Mouse (Mus musculus): Measurements from ENCODE around the gene Tsen54. TPM values are rescaled to one million over a fixed set of nuclear protein-coding genes. Genes with fewer than 3 reads are reported as not detected.

The Tsen54 gene
- polyA plus RNA-seq, 1 experiment, result not detected

DNA sequence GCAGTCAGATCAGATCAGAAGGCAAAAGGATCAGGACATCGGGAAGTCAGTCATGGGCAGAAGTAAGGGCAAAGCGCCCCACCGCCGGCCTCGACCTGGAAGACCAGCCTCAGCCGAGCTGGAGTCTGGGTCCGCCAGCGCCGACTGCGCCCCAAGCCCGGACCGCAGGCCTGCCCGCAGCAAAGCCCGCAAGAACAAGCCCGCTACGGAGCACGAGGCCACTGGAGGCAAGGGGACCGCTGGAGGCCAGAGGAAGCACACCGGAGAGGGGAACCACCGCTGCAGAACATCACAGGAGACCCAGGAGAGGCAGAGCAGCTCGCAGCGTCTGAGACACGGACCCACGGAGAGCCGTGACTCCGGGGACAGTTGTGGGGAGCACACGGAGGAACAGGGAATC lies 43.8 kb downstream of the Tsen54 start, which contains the start of gene Myo15b:
TSS of gene Myo15b (plus strand) at position 53 of the 400 bp plus-strand sequence.
- TF ChIP-seq CTCF (IDR thresholded peaks at IDR 0.05; ENCODE audit: insufficient read depth, low read depth, low read length) (no peak), POLR2A (IDR thresholded peaks at IDR 0.05; ENCODE audit: insufficient read depth, low read depth, low read length) (no peak)
- WGBS, result 20% methylated on average over 27 of the region's 27 CpGs
- Histone ChIP-seq H3K4me1 (ENCODE audit: control insufficient read depth, insufficient read depth, low read length) (peaks cover 20% of the 10 kb centered on the region), H3K27ac (ENCODE audit: insufficient read depth, low read depth, low read length) (no peak within 1 kb of the TSS), H3K4me3 (ENCODE audit: insufficient read depth, low read depth, low read length) (peak within 1 kb of the TSS; percentile 24)

DNA sequence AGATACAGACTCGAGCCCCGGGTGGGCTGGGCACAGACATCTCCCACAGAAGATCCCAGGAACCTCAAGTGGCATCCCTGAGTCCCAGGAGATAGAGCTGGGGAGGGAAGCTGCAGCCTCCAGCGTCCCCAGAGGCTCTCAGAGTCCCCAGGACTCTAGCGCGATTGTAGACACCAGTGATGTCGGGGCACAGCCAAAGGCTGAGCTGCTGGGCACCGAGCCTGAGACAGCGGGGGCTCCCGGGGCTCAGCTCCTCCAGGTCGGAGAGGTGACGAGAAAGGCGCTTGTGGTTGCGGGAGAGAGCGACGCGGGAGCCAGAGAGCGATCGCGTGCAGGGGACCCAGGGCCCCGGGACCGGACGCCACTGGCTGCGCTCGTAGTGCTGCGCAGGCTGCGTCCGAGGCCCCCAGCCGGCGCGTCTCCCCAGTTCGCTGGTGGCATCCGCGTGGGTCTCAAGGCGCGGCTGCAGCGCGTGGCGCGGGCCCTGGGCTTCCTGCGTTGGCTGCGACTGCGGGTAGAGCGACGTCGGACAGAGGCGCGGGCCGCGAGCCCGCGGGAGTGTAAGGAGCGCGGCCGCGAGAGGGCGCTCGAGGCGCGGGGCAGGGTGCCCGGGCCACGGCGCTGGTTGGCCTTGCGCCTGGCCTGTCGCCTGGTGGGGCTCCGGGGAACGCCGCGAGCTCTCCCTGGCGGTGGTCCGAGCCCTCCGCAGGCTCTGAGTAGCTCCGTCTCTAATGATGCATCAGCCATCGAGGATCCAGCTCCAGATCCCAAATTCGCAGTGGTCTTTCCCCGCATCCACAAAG lies 44.8 kb downstream of the Tsen54 start:
- Histone ChIP-seq H3K27ac (ENCODE audit: insufficient read depth, low read depth, low read length) (no peak overlapping the region), H3K4me1 (ENCODE audit: control insufficient read depth, insufficient read depth, low read length) (peaks cover 20% of the 10 kb centered on the region), H3K4me3 (ENCODE audit: insufficient read depth, low read depth, low read length) (peak overlapping the region; percentile 24)
- 2% methylated on average over 75 of the region's 75 CpGs for WGBS
- TF ChIP-seq POLR2A (IDR thresholded peaks at IDR 0.05; ENCODE audit: insufficient read depth, low read depth, low read length), result no peak
- peak; percentile 93 for TF ChIP-seq CTCF (IDR thresholded peaks at IDR 0.05; ENCODE audit: insufficient read depth, low read depth, low read length)

DNA sequence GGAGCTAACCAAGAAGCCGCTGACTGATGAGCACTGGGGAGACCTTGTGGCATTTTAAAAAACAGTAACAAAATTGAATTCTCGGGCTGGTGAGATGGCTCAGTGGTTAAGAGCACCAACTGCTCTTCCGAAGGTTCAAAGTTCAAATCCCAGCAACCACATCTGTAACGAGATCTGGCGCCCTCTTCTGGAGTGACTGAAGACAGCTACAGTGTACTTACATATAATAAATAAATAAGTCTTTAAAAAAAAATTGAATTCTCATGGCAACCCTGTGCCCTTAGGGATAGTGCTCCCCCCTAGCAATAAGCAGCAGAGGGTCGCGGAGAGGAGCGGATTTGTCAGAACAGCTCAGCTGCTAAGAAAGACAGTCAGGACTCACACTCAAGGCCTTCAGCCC lies 49.4 kb downstream of the Tsen54 start:
- TF ChIP-seq CTCF (IDR thresholded peaks at IDR 0.05; ENCODE audit: insufficient read depth, low read depth, low read length) (no peak), POLR2A (IDR thresholded peaks at IDR 0.05; ENCODE audit: insufficient read depth, low read depth, low read length) (no peak)
- H3K27ac ChIP-seq (ENCODE audit: insufficient read depth, low read depth, low read length), result no peak overlapping the region
- 89% methylated on average over 8 of the region's 8 CpGs for WGBS
- peaks cover 5% of the 10 kb centered on the region for H3K4me1 ChIP-seq (ENCODE audit: control insufficient read depth, insufficient read depth, low read length)
- H3K4me3 ChIP-seq (ENCODE audit: insufficient read depth, low read depth, low read length), result no peak overlapping the region

DNA sequence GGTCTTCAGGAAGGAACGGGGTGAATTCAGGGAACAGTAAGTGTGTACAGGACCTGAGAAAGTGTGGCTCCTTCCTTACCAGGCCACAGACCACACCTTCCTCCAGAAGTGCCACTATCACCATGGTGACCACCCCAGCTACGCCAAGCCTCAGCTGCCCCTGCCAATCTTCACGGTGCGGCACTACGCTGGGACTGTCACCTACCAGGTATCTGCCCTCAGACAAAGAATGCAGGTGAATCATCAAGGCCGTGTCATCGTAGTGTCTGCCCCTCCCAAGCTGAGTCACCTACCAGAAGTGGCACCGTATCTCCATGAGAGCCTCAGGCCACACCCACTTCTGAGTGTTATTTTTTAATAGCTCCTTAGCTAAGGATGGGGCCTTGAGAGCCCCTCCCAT lies 54.9 kb downstream of the Tsen54 start:
- Histone ChIP-seq H3K4me1 (ENCODE audit: control insufficient read depth, insufficient read depth, low read length) (no peaks in the 10 kb centered on the region), H3K27ac (ENCODE audit: insufficient read depth, low read depth, low read length) (no peak overlapping the region), H3K4me3 (ENCODE audit: insufficient read depth, low read depth, low read length) (no peak overlapping the region)
- TF ChIP-seq POLR2A (IDR thresholded peaks at IDR 0.05; ENCODE audit: insufficient read depth, low read depth, low read length) (no peak), CTCF (IDR thresholded peaks at IDR 0.05; ENCODE audit: insufficient read depth, low read depth, low read length) (no peak)
- 81% methylated on average over 8 of the region's 8 CpGs for WGBS

DNA sequence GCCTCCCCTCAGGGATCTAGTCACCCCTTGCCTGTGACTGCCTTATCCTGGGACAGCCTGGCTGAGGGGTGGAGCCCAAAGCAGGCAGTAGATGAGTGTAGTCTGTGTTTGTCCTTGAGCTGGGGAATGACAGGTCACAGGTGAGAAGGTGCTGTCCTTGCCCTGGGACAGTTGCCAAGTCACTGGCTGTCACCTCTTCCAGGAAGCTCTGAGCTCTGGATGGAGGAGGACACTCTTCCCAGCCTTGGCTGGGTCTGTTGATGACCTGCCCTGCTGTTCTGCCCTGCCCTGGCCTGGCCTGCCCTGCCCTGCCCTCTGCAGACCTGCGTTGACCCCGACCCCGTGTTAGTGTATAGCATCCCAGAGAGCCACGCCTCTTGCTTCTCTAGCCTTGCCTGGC lies 57.9 kb downstream of the Tsen54 start:
- Histone ChIP-seq H3K4me1 (ENCODE audit: control insufficient read depth, insufficient read depth, low read length) (no peaks in the 10 kb centered on the region), H3K4me3 (ENCODE audit: insufficient read depth, low read depth, low read length) (no peak overlapping the region), H3K27ac (ENCODE audit: insufficient read depth, low read depth, low read length) (no peak overlapping the region)
- WGBS, result 81% methylated on average over 4 of the region's 4 CpGs
- TF ChIP-seq POLR2A (IDR thresholded peaks at IDR 0.05; ENCODE audit: insufficient read depth, low read depth, low read length), result no peak
- TF ChIP-seq CTCF (IDR thresholded peaks at IDR 0.05; ENCODE audit: insufficient read depth, low read depth, low read length), result no peak

Other genes starting within 250 kb of the Tsen54 start
- gene Mrps7, start 210.8 kb upstream of the Tsen54 start, polyA plus RNA-seq (2012; ENCODE audit: insufficient read depth, insufficient read length, low replicate concordance, missing spikeins), result not detected in 2 replicates
- gene Gga3, start 210.7 kb upstream of the Tsen54 start, polyA plus RNA-seq (2012; ENCODE audit: insufficient read depth, insufficient read length, low replicate concordance, missing spikeins), result 79.7 TPM in 1 of 2 replicates, not detected in the other
- not detected in 2 replicates for gene Mif4gd, start 201.8 kb upstream of the Tsen54 start, polyA plus RNA-seq (2012; ENCODE audit: insufficient read depth, insufficient read length, low replicate concordance, missing spikeins)
- gene Slc25a19, start 186.4 kb upstream of the Tsen54 start, polyA plus RNA-seq (2012; ENCODE audit: insufficient read depth, insufficient read length, low replicate concordance, missing spikeins), result not detected in 2 replicates
- 264 TPM in 1 of 2 replicates, not detected in the other for gene Grb2, start 106.1 kb upstream of the Tsen54 start, polyA plus RNA-seq (2012; ENCODE audit: insufficient read depth, insufficient read length, low replicate concordance, missing spikeins)
- gene Tmem94, start 49.3 kb upstream of the Tsen54 start, polyA plus RNA-seq (2012; ENCODE audit: insufficient read depth, insufficient read length, low replicate concordance, missing spikeins), result not detected in 2 replicates
- not detected in 2 replicates for gene Caskin2, start 1.1 kb upstream of the Tsen54 start, polyA plus RNA-seq (2012; ENCODE audit: insufficient read depth, insufficient read length, low replicate concordance, missing spikeins)
- not detected in 2 replicates for gene Llgl2, start 9.3 kb downstream of the Tsen54 start, polyA plus RNA-seq (2012; ENCODE audit: insufficient read depth, insufficient read length, low replicate concordance, missing spikeins)
- gene Myo15b, start 43.7 kb downstream of the Tsen54 start, polyA plus RNA-seq (2012; ENCODE audit: insufficient read depth, insufficient read length, low replicate concordance, missing spikeins), result not detected in 2 replicates
- gene Smim5, start 85.2 kb downstream of the Tsen54 start, polyA plus RNA-seq (2012; ENCODE audit: insufficient read depth, insufficient read length, low replicate concordance, missing spikeins), result not detected in 2 replicates
- gene Smim6, start 97.3 kb downstream of the Tsen54 start, polyA plus RNA-seq (2012; ENCODE audit: insufficient read depth, insufficient read length, low replicate concordance, missing spikeins), result not detected in 2 replicates
- not detected in 2 replicates for gene Sap30bp, start 118.6 kb downstream of the Tsen54 start, polyA plus RNA-seq (2012; ENCODE audit: insufficient read depth, insufficient read length, low replicate concordance, missing spikeins)
- not detected in 2 replicates for gene Recql5, start 118.8 kb downstream of the Tsen54 start, polyA plus RNA-seq (2012; ENCODE audit: insufficient read depth, insufficient read length, low replicate concordance, missing spikeins)
- gene Itgb4, start 160.0 kb downstream of the Tsen54 start, polyA plus RNA-seq (2012; ENCODE audit: insufficient read depth, insufficient read length, low replicate concordance, missing spikeins), result not detected in 2 replicates
- not detected in 2 replicates for gene Galk1, start 198.0 kb downstream of the Tsen54 start, polyA plus RNA-seq (2012; ENCODE audit: insufficient read depth, insufficient read length, low replicate concordance, missing spikeins)
- 341 and 464 TPM in 2 replicates for gene H3f3b, start 213.2 kb downstream of the Tsen54 start, polyA plus RNA-seq (2012; ENCODE audit: insufficient read depth, insufficient read length, low replicate concordance, missing spikeins)
- 207 TPM in 1 of 2 replicates, not detected in the other for gene Unk, start 215.6 kb downstream of the Tsen54 start, polyA plus RNA-seq (2012; ENCODE audit: insufficient read depth, insufficient read length, low replicate concordance, missing spikeins)

Data from olfactory bulb, adult 2 months (tissue).